Mouse (Mus musculus) heart, adult 2 months (tissue): ENCODE measurements around the gene Rab17. TPM values are rescaled to one million over a fixed set of nuclear protein-coding genes. Genes with fewer than 3 reads are reported as not detected.

Experiments
- DNase-seq, 2 experiments: peaks; one replicate each; pipeline ENCODE4 v3.0.0; 2021
- H3K27ac ChIP-seq: fragments of 200-600 bp; 2 replicates; pipeline ENCODE4 v1.8.1; 2022
- H3K27me3 ChIP-seq: fragments of 200-500 bp; 2 replicates; pipeline ENCODE4 v1.6.1; 2012; ENCODE audit warnings: mild to moderate bottlenecking, low read length, inconsistent platforms, mixed read lengths; ENCODE audit not compliant: control insufficient read depth, insufficient read depth
- H3K36me3 ChIP-seq: fragments of 200-500 bp; 2 replicates; pipeline ENCODE4 v1.6.1; 2012; ENCODE audit warnings: low read length, inconsistent platforms; ENCODE audit not compliant: control insufficient read depth, insufficient read depth
- H3K4me1 ChIP-seq: fragments of 200-500 bp; 2 replicates; pipeline ENCODE4 v1.6.1; 2011; ENCODE audit warnings: low read length; ENCODE audit not compliant: control insufficient read depth, insufficient read depth
- H3K4me3 ChIP-seq: fragments of 200-600 bp; 2 replicates; pipeline ENCODE4 v1.8.1; 2022
- H3K79me2 ChIP-seq: fragments of 200-500 bp; replicated peaks from 2 replicates; pipeline ENCODE4 v1.6.1; 2012; ENCODE audit warnings: mild to moderate bottlenecking, inconsistent platforms, low read length, moderate library complexity, mixed read lengths; ENCODE audit not compliant: control insufficient read depth, insufficient read depth
- H3K9ac ChIP-seq: fragments of 200-500 bp; 2 replicates; pipeline ENCODE4 v1.6.1; 2012; ENCODE audit warnings: low read depth, mild to moderate bottlenecking, control low read depth, inconsistent platforms, low read length, mixed read lengths
- CTCF ChIP-seq: fragments of 200-600 bp; IDR thresholded peaks from 2 replicates; pipeline ENCODE4 v1.8.1; 2022; ENCODE audit warnings: antibody characterized with exemption, mild to moderate bottlenecking, moderate library complexity
- EP300 ChIP-seq: fragments of 200-500 bp; IDR thresholded peaks from 2 replicates; pipeline ENCODE4 v1.6.1; 2011; ENCODE audit warnings: low read depth, low read length, control low read depth; ENCODE audit not compliant: insufficient read depth
- POLR2A ChIP-seq: fragments of 200-500 bp; IDR thresholded peaks from 2 replicates; pipeline ENCODE4 v1.6.1; 2011; ENCODE audit warnings: mild to moderate bottlenecking, low read depth, low read length, control low read depth; ENCODE audit not compliant: insufficient read depth
- WGBS: fragments of 180-500 bp; shearing (Covaris S2); methylation state at CpG from one replicate; pipeline ENCODE4 v1.1.7; 2018; 5-methylcytosine and 5-hydroxymethylcytosine counted together
- intact Hi-C: fragments of 180-260 bp; cut with DNase I; formaldehyde crosslinking; loops from one replicate; pipeline ENCODE4 v1.15.1; 2025
- polyA plus RNA-seq: library from polyadenylated mRNA; depleted of rRNA; stranded (reverse); fragments of >200 nt; gene quantifications from 2 replicates; pipeline ENCODE4 v1.2.3, GENCODE M21; 2012
- total RNA-seq, 2 experiments: library from RNA; stranded (reverse); gene quantifications; 2 replicates each; pipeline ENCODE4 v1.2.3; 2021

Rab17 gene
- total and polyA plus RNA-seq, 3 experiments: 1.4 to 2.6 (median 1.7) TPM

- intact Hi-C loops: no loop called here
- no peak overlapping the region for H3K27ac ChIP-seq
- no peaks in the 10 kb centered on the region for H3K79me2 ChIP-seq
- no peaks in the 10 kb centered on the region for H3K36me3 ChIP-seq
- no peak for DNase-seq
- H3K4me1 ChIP-seq: peaks cover 6% of the 10 kb centered on the region
- 65% methylated on average over 4 of the region's 4 CpGs for WGBS
- H3K4me3 ChIP-seq: no peak overlapping the region
- no peaks in the 10 kb centered on the region for H3K27me3 ChIP-seq
- no peak for TF ChIP-seq EP300
- H3K9ac ChIP-seq: no peak overlapping the region
Measured at GRCm38 (mm10) chr1:90968649-90969048, 812 bp downstream of the Rab17 start.

DNA sequence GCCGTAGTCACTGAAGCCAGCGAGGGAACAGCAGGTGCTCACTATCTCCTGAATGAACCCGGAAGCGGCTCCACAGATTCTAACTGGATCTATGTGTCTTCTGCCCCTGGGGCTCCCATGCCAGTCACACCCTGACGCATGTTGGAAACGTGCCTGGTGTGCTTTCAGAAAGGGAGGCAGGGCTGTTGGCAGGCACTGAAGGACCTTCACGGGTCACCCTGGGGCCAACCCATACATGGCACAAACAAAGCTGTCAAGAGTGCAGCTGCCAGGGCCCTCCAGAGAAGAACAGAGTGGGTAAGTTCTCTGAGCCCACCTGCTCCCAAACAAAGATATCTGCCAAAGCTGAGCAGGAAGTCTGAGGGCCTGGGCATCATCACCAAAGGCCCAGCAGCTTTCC, 1.9 kb downstream of the Rab17 start:
- H3K27me3 ChIP-seq: no peaks in the 10 kb centered on the region
- H3K4me3 ChIP-seq: no peak overlapping the region
- peaks cover 4% of the 10 kb centered on the region; the same call in 1 of the 2 replicates for H3K4me1 ChIP-seq
- H3K36me3 ChIP-seq: no peaks in the 10 kb centered on the region
- peak overlapping the region; percentile 47 for H3K27ac ChIP-seq
- H3K79me2 ChIP-seq: no peaks in the 10 kb centered on the region
- DNase-seq: peak; percentile 68 to 79
- WGBS: 47% methylated on average over 7 of the region's 7 CpGs
- TF ChIP-seq POLR2A: no peak
- peak; percentile 62; the same call in 1 of the 2 replicates for TF ChIP-seq EP300
- intact Hi-C loops: no loop called here
- H3K9ac ChIP-seq: no peak overlapping the region

- no peak overlapping the region for H3K27ac ChIP-seq
- WGBS: 16% methylated on average over 3 of the region's 3 CpGs
- H3K79me2 ChIP-seq: no peaks in the 10 kb centered on the region
- intact Hi-C loops: no loop called here
- no peak for DNase-seq
- no peak overlapping the region for H3K9ac ChIP-seq
- H3K27me3 ChIP-seq: no peaks in the 10 kb centered on the region
- no peaks in the 10 kb centered on the region for H3K36me3 ChIP-seq
- TF ChIP-seq CTCF (no peak), POLR2A (no peak), EP300 (no peak)
- H3K4me1 ChIP-seq: peaks cover 4% of the 10 kb centered on the region; the same call in 1 of the 2 replicates
- H3K4me3 ChIP-seq: no peak overlapping the region
Measured at GRCm38 (mm10) chr1:90962994-90963393, 6.5 kb downstream of the Rab17 start.

GRCm38 (mm10) chr1:90962526-90962925, 6.9 kb downstream of the Rab17 start:
- no peak for DNase-seq
- H3K27ac ChIP-seq: no peak overlapping the region
- no peak overlapping the region for H3K9ac ChIP-seq
- H3K79me2 ChIP-seq: no peaks in the 10 kb centered on the region
- H3K27me3 ChIP-seq: no peaks in the 10 kb centered on the region
- intact Hi-C loops: no loop called here
- H3K4me1 ChIP-seq: peaks cover 2% of the 10 kb centered on the region; the same call in 1 of the 2 replicates
- no peaks in the 10 kb centered on the region for H3K36me3 ChIP-seq
- 54% methylated on average over 4 of the region's 4 CpGs for WGBS
- H3K4me3 ChIP-seq: no peak overlapping the region
- no peak for TF ChIP-seq EP300
- TF ChIP-seq CTCF: no peak
- no peak for TF ChIP-seq POLR2A

DNA sequence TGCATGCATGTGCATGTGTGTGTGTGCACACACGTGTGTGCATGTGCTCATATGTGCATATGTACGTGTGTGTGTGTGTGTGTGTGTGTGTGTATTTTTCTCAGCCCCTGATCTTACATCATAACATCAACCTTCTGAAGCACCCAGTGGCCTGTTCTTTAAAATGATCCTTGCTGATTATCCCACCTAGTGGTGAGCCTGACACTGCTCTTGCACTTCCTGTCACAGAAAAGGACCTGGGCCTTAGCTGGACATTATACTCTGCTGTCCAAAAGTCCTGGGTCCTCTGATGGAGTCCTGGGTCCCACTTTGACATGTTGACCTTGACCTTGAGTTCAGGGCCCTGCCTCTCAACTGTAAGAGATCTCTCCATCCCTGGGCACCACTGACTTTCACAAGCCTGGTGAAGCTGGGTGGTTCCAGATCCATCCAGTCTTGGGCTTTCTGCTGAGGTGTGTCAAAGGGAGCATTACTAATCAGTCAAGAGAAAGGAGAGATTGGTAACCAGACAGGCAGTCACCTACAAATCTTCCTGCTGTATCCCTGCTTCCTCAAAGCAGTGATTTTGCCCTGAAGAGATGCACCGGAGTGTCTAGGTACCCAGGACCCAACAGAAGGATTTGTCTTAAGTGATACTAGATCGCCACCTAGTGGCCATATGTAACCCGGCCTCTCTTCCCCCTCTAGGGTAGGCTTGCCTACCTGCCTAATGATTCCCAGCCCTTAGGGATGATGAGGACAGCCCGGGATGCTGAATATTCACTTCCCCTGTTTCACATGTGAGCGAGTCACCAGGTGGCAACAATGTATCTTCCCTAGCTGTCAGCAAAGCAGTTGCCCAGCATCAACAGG, 13.0 kb downstream of the Rab17 start:
- H3K4me3 ChIP-seq: no peak overlapping the region
- peak; percentile 85; the same call in 1 of the 2 replicates for TF ChIP-seq EP300
- peak; percentile 91 for TF ChIP-seq CTCF
- TF ChIP-seq POLR2A: no peak
- no peak overlapping the region for H3K9ac ChIP-seq
- peaks cover 1% of the 10 kb centered on the region; the same call in 1 of the 2 replicates for H3K27me3 ChIP-seq
- no peaks in the 10 kb centered on the region for H3K4me1 ChIP-seq
- no peaks in the 10 kb centered on the region for H3K36me3 ChIP-seq
- H3K79me2 ChIP-seq: no peaks in the 10 kb centered on the region
- intact Hi-C loops: loop anchor here (1.0 to 10.0 kb wide), 4 partner anchors 28 to 892 kb away; no protein-coding TSS in a partner anchor
- peak in 1 of 2 experiments; percentile 47 for DNase-seq
- WGBS: 35% methylated on average over 7 of the region's 7 CpGs
- no peak overlapping the region for H3K27ac ChIP-seq

- H3K27me3 ChIP-seq: peaks cover 1% of the 10 kb centered on the region; the same call in 1 of the 2 replicates
- intact Hi-C loops: loop anchor here (10.0 kb wide), 1 partner anchor 889 kb away; no protein-coding TSS in a partner anchor
- no peak overlapping the region for H3K27ac ChIP-seq
- no peak overlapping the region for H3K4me3 ChIP-seq
- no peaks in the 10 kb centered on the region for H3K4me1 ChIP-seq
- H3K36me3 ChIP-seq: no peaks in the 10 kb centered on the region
- H3K79me2 ChIP-seq: no peaks in the 10 kb centered on the region
- 50% methylated on average over 11 of the region's 11 CpGs for WGBS
- no peak for DNase-seq
- TF ChIP-seq EP300: no peak
- TF ChIP-seq CTCF: no peak
- TF ChIP-seq POLR2A: no peak
- no peak overlapping the region for H3K9ac ChIP-seq
Measured at GRCm38 (mm10) chr1:90953688-90954087, 15.8 kb downstream of the Rab17 start.
